Mouse (Mus musculus) embryonic fibroblast, embryonic 13.5 days (primary cell): Measurements from ENCODE around the gene Tmem116. TPM values are rescaled to one million over a fixed set of nuclear protein-coding genes. Genes with fewer than 3 reads are reported as not detected.

ENCODE experiments used
- H3K27ac ChIP-seq: 2 replicates; pipeline ENCODE4 v1.5.1; 2012; ENCODE audit warnings: low read length, control low read depth, inconsistent platforms; ENCODE audit not compliant: insufficient read depth
- H3K4me1 ChIP-seq: 2 replicates; pipeline ENCODE4 v1.6.1; 2011; ENCODE audit warnings: low read length; ENCODE audit not compliant: control insufficient read depth, insufficient read depth
- H3K4me3 ChIP-seq: 2 replicates; pipeline ENCODE4 v1.5.1; 2011; ENCODE audit warnings: mild to moderate bottlenecking, control low read depth, low read length; ENCODE audit not compliant: insufficient read depth
- CTCF ChIP-seq: IDR thresholded peaks from 2 replicates; pipeline ENCODE4 v1.5.1; 2011; ENCODE audit warnings: mild to moderate bottlenecking, control low read depth, low read length, moderate library complexity, borderline replicate concordance; ENCODE audit not compliant: insufficient read depth
- POLR2A ChIP-seq: IDR thresholded peaks from 2 replicates; pipeline ENCODE4 v1.6.1; 2011; ENCODE audit warnings: low read depth, mild to moderate bottlenecking, control low read depth, low read length, moderate library complexity
- polyA plus RNA-seq: library from polyadenylated mRNA; stranded (reverse); fragments of >200 nt; gene quantifications from 2 replicates; pipeline ENCODE4 v1.2.4, GENCODE M21; 2011; ENCODE audit warnings: low read depth; ENCODE audit not compliant: missing spikeins, insufficient read length

Tmem116 gene
- polyA plus RNA-seq, 1 experiment = not detected

DNA sequence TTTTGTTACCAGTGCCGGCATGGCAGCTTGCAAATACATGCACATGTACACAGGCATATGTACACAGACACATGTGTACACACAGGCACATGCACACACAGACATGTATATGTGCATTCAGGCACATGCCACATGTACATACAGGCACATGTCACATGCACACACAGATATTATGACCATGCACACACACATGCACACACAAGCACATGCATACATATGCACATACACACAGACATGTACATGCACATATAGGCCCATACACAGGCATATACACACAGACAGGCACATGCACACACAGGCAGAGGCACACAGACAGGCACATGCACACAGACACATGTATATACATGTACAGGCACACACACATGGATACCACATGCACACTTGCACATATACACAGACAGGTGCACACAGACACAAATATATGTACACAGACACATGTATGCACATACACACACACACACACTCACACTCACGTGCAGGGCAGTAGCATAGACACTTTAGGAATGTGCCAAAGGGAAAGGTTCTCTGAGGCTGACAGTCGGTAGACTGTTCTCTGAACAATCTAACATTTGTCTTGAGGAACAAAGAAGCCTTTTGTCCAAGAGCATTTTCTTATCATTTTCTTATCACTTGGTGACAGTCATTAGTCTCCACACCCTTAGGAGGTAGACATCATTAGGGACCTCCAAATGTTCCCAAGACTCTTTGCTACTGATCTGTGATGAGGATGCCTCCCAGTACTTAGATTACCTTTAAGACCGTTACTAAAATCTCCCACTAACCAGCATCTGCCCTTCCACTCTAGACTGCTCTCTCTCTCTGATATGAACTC, 9.9 kb downstream of the Tmem116 start:
- Histone ChIP-seq H3K4me1 (no peaks in the 10 kb centered on the region), H3K4me3 (no peak overlapping the region), H3K27ac (no peak overlapping the region)
- TF ChIP-seq POLR2A (no peak), CTCF (no peak)

DNA sequence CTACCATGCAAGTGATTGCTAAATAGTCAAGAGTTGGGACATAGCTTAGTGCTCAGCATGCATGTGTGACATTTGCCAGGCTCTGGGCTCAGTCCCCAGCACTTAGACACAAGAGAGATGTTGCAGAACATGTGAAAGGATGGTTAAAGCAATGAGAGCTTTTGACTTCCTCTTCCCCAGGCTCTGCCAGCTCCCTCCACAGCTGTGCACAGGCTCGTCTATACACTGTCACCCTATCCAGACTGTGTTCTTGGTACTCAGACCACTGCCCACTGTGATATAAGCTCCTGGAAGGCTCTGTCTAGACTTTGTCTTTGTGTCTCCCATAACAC, 10.4 kb downstream of the Tmem116 start:
- Histone ChIP-seq H3K4me3 (no peak overlapping the region), H3K4me1 (no peaks in the 10 kb centered on the region), H3K27ac (no peak overlapping the region)
- no peak for TF ChIP-seq CTCF
- no peak for TF ChIP-seq POLR2A

DNA sequence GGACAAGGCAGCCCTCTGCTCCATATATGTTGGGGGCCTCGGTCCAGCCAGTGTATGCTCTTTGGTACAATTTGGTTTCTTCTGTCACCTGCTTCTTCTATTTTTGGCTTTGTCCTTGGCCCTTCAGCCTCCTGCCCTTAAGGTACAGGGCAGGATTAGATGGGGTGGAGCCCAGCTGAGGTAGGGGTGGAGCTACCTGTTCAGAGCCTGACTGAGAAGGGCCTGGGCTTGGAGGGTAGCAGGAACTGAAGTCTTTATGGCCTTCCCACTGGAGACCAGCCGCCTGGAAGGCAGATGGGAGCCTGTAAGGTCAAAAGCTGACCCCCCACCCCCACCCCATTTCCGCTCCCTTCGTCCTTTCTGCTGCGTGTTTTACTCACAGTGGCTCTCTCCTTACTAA, 11.3 kb downstream of the Tmem116 start:
- TF ChIP-seq CTCF (no peak), POLR2A (no peak)
- Histone ChIP-seq H3K4me3 (no peak overlapping the region), H3K27ac (no peak overlapping the region), H3K4me1 (no peaks in the 10 kb centered on the region)

- Histone ChIP-seq H3K4me1 (no peaks in the 10 kb centered on the region), H3K4me3 (no peak overlapping the region), H3K27ac (no peak overlapping the region)
- TF ChIP-seq POLR2A = no peak
- no peak for TF ChIP-seq CTCF
These were observed 12.0 kb downstream of the Tmem116 start for GRCm38 (mm10) chr5:121463601-121464250.

DNA sequence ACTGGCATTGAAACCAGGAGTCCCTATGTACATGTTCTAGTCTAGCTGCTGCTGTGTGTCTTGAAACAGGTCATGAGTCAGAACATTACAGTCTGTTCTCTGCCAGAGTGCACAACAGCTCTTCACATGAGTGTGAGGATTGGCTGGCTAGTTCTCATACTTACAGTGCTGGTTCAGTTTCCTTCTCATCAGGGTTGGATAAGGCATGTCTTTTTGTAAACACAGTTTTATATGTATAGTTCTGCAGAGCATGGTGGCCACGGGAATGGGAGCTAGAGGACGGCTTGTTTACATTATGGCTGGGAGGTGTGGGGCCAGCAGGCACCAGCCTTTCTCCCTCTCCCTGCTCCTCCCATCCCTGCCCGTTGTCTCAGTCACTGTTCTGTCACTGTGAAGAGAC, 17.9 kb downstream of the Tmem116 start:
- TF ChIP-seq POLR2A (no peak), CTCF (no peak)
- Histone ChIP-seq H3K27ac (no peak overlapping the region), H3K4me1 (no peaks in the 10 kb centered on the region), H3K4me3 (no peak overlapping the region)

DNA sequence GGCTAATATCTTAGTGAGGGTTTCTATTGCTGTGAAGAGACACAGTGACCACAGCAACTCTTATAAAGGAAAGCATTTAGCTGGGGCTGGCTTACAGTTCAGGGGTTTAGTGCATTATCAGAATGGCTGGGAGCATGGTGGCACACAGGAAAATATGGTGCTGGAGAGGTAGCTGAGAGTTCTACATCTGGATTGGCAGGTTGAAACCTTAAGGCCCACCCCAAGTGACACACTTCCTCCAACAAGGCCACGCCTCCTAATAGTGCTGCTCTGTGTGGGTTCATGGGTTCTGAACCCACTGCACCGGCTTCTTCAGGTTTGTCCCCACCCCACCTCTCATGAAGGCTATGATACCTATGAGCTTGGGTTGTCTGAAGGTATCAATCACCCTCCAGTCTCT, 20.7 kb downstream of the Tmem116 start:
- no peak for TF ChIP-seq CTCF
- no peak for TF ChIP-seq POLR2A
- no peak overlapping the region for H3K27ac ChIP-seq
- H3K4me3 ChIP-seq = no peak overlapping the region
- H3K4me1 ChIP-seq = no peaks in the 10 kb centered on the region

- H3K4me3 ChIP-seq = no peak overlapping the region
- TF ChIP-seq POLR2A (no peak), CTCF (no peak)
- H3K27ac ChIP-seq = no peak overlapping the region
- H3K4me1 ChIP-seq = no peaks in the 10 kb centered on the region
These were observed 22.9 kb downstream of the Tmem116 start for GRCm38 (mm10) chr5:121474610-121475009.

DNA sequence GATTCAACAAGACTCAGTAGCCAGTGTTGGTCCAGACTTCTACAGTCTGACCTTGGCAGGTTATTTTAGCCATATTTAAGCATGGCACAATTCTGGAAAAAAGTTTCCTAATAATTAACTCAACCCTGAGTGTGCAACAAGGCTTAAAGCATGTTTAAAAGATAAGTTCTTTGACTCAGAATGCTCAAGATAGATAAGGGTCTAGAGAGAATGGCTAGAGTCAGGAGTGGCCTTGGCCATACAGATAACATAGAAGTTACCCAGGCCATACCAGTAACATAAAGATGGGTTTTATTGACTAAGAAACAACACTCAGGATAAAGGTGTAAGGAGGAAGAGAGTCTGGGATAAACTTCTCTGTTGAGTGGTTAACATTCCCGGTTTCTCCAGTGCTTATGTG, 24.3 kb downstream of the Tmem116 start:
- Histone ChIP-seq H3K27ac (no peak overlapping the region), H3K4me3 (no peak overlapping the region), H3K4me1 (no peaks in the 10 kb centered on the region)
- TF ChIP-seq POLR2A = no peak
- no peak for TF ChIP-seq CTCF

DNA sequence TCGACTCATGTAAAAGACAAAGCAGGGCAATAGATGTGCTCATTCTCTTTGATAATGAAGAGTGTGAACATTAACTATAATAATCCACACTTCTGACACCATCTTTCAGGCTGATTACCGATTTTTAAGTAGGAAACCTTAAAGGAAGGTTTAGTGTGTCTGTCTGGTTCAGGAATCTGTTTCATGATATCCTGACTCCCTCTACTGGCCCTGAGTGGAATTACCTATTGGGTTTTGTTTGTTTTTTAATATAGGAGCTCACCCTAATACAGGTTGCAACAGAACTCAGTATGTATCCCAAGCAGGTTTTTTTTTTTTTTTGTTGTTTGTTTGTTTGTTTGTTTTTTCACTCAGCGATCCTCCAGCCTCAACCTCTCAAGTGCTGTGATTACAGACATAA, 26.0 kb downstream of the Tmem116 start:
- TF ChIP-seq CTCF = no peak
- TF ChIP-seq POLR2A = no peak
- H3K4me3 ChIP-seq = no peak overlapping the region
- no peaks in the 10 kb centered on the region for H3K4me1 ChIP-seq
- H3K27ac ChIP-seq = no peak overlapping the region

GRCm38 (mm10) chr5:121484801-121485200, 33.1 kb downstream of the Tmem116 start:
- TF ChIP-seq CTCF (no peak), POLR2A (no peak)
- Histone ChIP-seq H3K4me1 (no peaks in the 10 kb centered on the region), H3K27ac (no peak overlapping the region), H3K4me3 (no peak overlapping the region)
